Mouse (Mus musculus) heart, adult 2 months (tissue): Measurements from ENCODE around the gene Ccdc15.

ENCODE experiments used
- CTCF ChIP-seq: fragments of 200-600 bp; IDR thresholded peaks from 2 replicates; pipeline ENCODE4 v1.8.1; 2022; ENCODE audit warnings: antibody characterized with exemption, mild to moderate bottlenecking, moderate library complexity
- POLR2A ChIP-seq: fragments of 200-500 bp; IDR thresholded peaks from 2 replicates; pipeline ENCODE4 v1.6.1; 2011; ENCODE audit warnings: mild to moderate bottlenecking, low read depth, low read length, control low read depth; ENCODE audit not compliant: insufficient read depth

DNA sequence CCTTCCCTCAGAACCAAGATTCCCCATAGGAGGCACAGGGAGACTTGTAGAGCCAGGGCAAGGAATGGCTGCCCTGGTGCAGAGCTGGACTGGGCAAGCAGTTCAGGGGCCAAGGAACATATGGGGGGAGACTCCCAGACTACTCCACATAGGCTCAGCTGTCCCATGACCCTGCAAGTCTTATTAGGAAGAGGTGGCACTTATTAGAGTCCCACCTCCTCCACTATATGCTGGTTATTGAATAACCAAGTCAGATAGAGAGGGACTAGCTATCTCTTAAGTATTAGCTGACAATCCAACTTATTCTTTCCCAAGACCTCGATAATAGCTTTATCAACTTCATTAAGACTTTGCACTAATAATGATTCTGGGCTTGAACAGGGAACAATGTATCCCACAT, 102.4 kb downstream of the Ccdc15 start:
- TF ChIP-seq POLR2A: no peak
- TF ChIP-seq CTCF: no peak
